Mouse (Mus musculus) urinary bladder, postnatal 14 days (tissue): ENCODE data around the gene Strn.
"Not testable (repeated sequence)": the region's sequence is repeated elsewhere in the genome, so short reads cannot be mapped to it uniquely, and the experiment has no call there.

Experiments
- DNase-seq: peaks from one replicate; pipeline ENCODE4 v3.0.0; 2021; ENCODE audit warnings: low spot score

Gene Strn

GRCm38 (mm10) chr17:78708422-78708821 is 28.6 kb downstream of the Strn start:
- DNase-seq: no peak

DNA sequence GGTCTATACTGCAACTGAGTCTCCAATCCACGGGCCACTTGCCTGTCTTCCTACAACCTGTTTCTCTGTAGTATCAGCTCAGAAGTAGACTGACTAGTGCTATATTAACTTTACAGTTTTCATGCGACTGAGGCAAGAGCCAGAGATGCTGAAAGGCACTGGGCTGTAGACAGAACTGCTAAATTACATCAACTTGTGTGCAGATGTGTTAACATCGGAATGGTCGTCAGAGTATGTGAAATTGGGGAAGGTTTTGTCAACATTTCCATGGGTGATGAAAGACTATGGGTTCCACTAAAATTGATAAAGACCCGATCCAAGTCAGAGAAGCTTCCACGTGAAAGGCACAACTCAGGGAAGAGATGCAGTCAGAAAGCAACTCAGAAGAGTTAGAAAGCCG is 34.0 kb downstream of the Strn start:
- DNase-seq: no peak

- no peak for DNase-seq
Measured at GRCm38 (mm10) chr17:78698965-78699364, 38.0 kb downstream of the Strn start.

GRCm38 (mm10) chr17:78697462-78697861 is 39.5 kb downstream of the Strn start:
- no peak for DNase-seq

GRCm38 (mm10) chr17:78696922-78697321 is 40.1 kb downstream of the Strn start:
- DNase-seq: no peak

- not testable (repeated sequence) for DNase-seq
Measured at GRCm38 (mm10) chr17:78689231-78689630, 47.8 kb downstream of the Strn start.

DNA sequence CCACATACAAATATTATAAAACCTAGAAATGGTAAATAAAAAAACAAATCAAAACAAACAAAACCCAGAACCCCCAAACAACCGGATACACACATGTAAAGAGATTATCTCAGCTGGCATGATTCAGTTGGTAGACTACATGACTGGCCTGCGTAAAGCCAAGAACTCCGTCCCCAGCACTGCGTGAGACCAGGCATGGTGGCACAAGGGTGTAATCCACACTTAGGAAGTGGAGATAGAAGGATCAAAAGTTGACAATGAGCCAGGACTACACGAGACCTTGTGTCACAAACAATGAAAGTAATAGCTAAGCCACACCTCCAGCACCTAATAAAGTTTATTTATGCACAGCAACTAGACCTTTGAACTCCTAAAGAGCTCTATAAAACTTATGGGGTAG is 49.0 kb downstream of the Strn start:
- no peak for DNase-seq

DNA sequence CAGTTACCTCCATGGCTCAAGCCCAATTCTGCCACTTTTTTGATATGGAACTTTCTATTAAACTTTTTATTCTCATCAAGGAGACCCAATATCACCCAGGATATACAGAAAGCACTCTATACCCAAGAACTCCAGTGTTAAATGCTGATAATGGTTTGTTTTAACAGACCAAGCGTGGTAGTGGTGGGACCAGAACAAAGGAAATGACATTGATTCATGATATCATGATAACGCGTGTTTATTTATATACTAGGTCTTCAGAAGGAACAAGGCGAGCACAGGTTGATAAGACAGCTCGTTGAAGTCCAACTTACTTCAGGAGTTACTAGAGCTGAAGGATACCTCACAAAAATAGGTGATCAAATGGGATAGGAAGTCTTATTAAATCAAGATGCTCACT is 52.0 kb downstream of the Strn start:
- DNase-seq: no peak

- no peak for DNase-seq
Measured at GRCm38 (mm10) chr17:78682351-78682750, 54.6 kb downstream of the Strn start.

GRCm38 (mm10) chr17:78679503-78679902 is 57.5 kb downstream of the Strn start:
- no peak for DNase-seq

DNA sequence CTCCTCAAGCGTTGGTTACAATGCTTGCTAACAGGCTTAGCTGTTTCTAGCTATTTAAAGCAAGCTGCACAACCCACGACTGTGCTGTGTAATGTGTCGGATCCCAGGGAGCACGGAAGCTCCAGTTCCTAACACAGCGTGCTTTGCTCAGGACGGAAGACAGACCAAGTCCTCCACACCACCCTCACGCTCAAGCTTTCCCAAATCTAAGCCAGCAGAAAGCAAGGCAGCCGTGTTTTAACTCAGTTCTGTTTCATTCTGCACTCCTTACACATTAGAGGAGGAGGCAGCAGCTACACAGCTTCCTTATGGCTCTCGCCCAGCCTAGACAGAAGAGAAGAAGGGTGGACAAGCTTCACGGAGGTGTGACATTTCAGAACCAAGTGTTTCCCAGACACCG is 60.2 kb downstream of the Strn start:
- DNase-seq: no peak

DNA sequence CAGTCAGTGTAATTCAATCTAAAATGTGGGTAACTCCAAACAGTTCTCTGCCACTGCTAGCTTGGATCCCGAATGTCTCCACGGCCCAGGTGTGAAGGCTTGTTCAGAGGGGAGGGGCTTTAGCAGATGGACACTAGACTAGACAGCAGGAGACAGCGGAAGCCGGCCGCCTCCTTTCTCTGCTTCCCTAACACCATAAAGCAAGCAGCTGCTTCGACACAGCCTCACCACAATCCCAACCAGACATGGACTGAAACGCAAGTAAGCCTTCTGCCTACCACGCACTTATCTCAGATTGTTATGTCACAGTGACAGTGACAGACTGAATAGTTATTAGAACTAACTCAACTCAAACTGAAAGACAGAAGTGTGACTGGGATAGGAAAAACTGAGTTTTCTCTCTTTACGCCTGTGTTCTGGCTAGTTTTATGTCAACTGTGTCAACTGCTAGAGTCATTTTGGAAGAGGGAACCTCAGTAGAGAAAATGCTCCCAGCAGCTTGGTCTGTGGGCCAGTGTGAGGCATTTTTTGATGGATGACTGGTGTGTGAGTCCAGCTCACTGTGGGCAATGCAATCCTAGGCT is 71.9 kb downstream of the Strn start:
- no peak for DNase-seq

DNA sequence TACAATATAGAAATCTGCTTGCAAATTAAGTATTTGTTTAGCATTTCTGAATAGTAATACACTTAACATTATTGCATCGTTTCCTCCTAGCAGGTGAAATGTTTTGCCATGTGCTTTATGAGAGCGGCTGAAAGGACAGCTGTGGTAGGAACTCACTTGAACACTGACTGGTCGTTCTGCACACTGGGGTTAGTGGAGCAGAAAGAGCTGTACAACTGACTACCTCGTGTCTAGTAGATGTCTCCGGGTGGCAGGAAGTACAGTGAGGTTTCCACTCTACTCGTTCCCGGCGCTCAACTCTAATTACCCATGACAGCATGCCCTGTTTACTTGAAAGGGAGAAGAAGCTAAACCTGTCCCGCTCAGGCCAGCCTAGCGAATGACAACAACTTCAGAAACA is 82.2 kb downstream of the Strn start:
- no peak for DNase-seq

GRCm38 (mm10) chr17:78643853-78644475 is 93.0 kb downstream of the Strn start:
- DNase-seq: no peak

DNA sequence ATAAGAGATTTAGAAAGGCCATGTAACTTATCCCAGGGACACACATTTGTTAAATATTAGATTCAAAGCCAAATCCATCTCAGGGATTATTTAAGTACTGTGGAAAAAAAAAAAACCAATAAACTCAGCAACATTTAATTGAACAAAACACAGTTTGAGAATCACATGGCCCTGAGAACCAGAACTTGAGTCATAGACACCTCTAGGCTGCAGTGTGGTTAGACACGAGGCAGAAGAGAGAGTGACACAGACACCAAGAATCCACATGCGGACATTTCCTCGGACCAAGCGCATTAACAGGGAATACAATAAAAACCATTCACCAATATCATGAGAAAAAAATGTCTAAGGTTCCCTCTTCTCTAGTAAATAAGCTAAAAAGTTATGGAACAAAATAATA is 94.7 kb downstream of the Strn start:
- no peak for DNase-seq

- no peak for DNase-seq
Measured at GRCm38 (mm10) chr17:78640387-78640786, 96.6 kb downstream of the Strn start.

- no peak for DNase-seq
Measured at GRCm38 (mm10) chr17:78639099-78639498, 97.9 kb downstream of the Strn start.

- DNase-seq: no peak
Measured at GRCm38 (mm10) chr17:78637140-78637539, 99.9 kb downstream of the Strn start.

DNA sequence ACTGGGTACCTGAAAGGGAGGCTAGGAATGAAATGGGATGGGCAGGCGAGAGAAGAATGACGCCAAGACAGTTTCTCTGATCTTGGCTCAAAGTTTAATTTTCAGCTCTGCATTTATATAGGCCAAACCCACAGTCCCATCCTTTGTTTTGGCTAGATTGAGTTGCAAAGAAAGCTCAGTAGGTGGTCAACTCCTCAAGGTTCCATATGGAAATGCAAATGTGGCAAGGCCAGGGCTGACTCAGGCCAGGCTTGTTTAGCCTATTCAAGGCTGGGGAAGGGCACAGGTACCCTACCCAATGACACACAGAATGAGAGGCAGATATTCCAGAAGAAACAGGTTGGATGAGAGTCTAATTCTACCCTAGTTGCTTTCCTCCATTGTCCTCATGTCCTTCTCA is 101.4 kb downstream of the Strn start:
- no peak for DNase-seq

DNA sequence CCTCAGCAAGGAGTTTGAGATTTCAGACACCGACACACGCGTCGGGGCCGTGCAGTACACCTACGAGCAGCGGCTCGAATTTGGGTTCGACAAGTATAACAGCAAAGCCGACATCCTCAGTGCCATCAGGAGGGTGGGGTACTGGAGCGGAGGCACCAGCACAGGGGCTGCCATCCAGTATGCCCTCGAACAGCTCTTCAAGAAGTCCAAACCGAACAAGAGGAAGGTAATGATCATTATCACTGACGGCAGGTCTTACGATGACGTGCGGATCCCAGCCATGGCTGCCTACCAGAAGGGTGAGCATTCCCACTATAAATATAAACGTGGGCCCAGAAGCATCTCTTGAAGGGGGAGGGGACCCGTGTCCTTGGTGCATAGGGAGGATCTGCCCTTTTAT is 112.1 kb downstream of the Strn start:
- DNase-seq: no peak

DNA sequence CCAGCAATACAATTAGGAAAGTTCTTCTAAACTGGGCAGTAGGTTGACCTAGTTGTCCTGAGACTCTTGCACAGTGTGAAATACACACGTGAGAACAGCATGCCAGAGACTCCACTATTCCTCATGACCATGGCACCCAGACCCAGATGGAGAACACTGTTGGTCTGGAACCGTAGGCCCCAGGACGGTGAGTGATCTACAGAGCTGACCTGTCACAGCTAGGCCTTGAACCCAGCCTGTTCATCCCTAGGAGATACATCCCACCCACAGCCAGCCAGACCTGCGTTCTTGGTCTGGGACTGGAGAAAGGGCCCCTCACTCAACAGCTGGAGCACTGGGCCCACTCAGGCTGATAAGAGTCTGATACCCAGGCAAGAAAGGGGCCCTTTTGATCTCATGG is 115.1 kb downstream of the Strn start:
- DNase-seq: no peak

GRCm38 (mm10) chr17:78620740-78621139 is 116.3 kb downstream of the Strn start:
- no peak for DNase-seq

GRCm38 (mm10) chr17:78619981-78620380 is 117.0 kb downstream of the Strn start:
- no peak for DNase-seq

DNA sequence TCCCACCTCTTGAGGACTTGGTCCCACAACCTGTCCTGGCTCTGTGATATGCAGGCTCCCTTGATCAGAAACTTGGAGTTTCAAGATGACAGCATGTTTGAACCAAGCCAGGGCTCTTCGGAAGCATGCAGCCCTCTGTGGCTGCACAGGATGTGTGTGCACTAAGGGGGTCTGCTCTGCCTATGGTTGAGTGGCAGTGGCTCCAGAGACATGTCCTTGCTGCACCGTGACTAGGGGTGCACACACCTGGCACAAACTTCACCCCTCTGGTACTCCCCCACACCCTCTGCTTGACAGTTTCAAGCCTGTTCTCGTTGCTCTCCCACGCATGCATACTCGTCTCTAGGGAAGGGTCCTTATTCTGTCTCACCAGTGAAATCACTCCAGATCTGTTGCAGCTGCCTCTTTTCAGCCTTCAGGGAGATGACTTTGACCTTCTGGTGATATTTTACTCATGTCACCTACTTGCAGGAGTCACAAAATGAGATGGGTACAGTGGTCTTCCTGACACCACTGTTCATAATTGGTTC is 118.8 kb downstream of the Strn start:
- no peak for DNase-seq
